Mouse (Mus musculus) embryonic facial prominence, embryonic 13.5 days (tissue): ENCODE measurements around the gene Ltbp1. TPM values are rescaled to one million over a fixed set of nuclear protein-coding genes. Genes with fewer than 3 reads are reported as not detected.

Experiments used
- ATAC-seq: fragments of 200-750 bp; cut with Nextera tagmentation; 2 replicates; pipeline ENCODE4 v1.8.0; 2017; ENCODE audit warnings: low read depth; ENCODE audit not compliant: insufficient number of reproducible peaks, insufficient read depth, low FRiP score, low TSS enrichment
- H3K27ac ChIP-seq: fragments of 300-500 bp; sonication (generic); 2 replicates; pipeline ENCODE4 v1.5.1; 2015; ENCODE audit warnings: moderate library complexity, mild to moderate bottlenecking, inconsistent platforms
- H3K27me3 ChIP-seq: fragments of 300-500 bp; sonication (generic); 2 replicates; pipeline ENCODE4 v1.6.1; 2015; ENCODE audit warnings: mild to moderate bottlenecking, inconsistent platforms
- H3K36me3 ChIP-seq: fragments of 300-500 bp; sonication (generic); 2 replicates; pipeline ENCODE4 v1.6.1; 2015; ENCODE audit warnings: mild to moderate bottlenecking, inconsistent platforms
- H3K4me1 ChIP-seq: fragments of 300-500 bp; sonication (generic); 2 replicates; pipeline ENCODE4 v1.6.1; 2015; ENCODE audit warnings: inconsistent platforms
- H3K4me2 ChIP-seq: fragments of 300-500 bp; sonication (generic); 2 replicates; pipeline ENCODE4 v1.6.1; 2015; ENCODE audit warnings: moderate library complexity, mild to moderate bottlenecking, inconsistent platforms
- H3K4me3 ChIP-seq: fragments of 300-500 bp; sonication (generic); 2 replicates; pipeline ENCODE4 v1.5.1; 2015; ENCODE audit warnings: mild to moderate bottlenecking, inconsistent platforms
- H3K9ac ChIP-seq: fragments of 300-500 bp; sonication (generic); 2 replicates; pipeline ENCODE4 v1.6.1; 2015; ENCODE audit warnings: mild to moderate bottlenecking, inconsistent platforms
- H3K9me3 ChIP-seq: fragments of 300-500 bp; sonication (generic); 2 replicates; pipeline ENCODE4 v1.6.1; 2016; ENCODE audit warnings: inconsistent platforms
- WGBS: fragments of 180-500 bp; shearing (Covaris S2); methylation state at CpG from one replicate; pipeline ENCODE4 v1.1.7; 2015; ENCODE audit warnings: mixed read lengths; 5-methylcytosine and 5-hydroxymethylcytosine counted together
- polyA plus RNA-seq: library from polyadenylated mRNA; unstranded; fragments of >200 nt; fragmentation: Nextera tagmentation; extraction: Ambion mirVana; gene quantifications from 2 replicates; pipeline ENCODE4 v1.2.1, GENCODE M21; 2015

Ltbp1 gene
- polyA plus RNA-seq, 1 experiment from 2014 or later = 41.3 TPM

GRCm38 (mm10) chr17:75218700-75219099 is 213.3 kb downstream of the Ltbp1 start:
- Histone ChIP-seq H3K27ac (no peak overlapping the region), H3K4me1 (no peaks in the 10 kb centered on the region), H3K36me3 (no peaks in the 10 kb centered on the region), H3K4me2 (no peak overlapping the region), H3K9ac (no peak overlapping the region), H3K27me3 (no peaks in the 10 kb centered on the region), H3K9me3 (no peaks in the 10 kb centered on the region), H3K4me3 (no peak overlapping the region)
- no peak for ATAC-seq
- WGBS = 88% methylated on average over 6 of the region's 6 CpGs

DNA sequence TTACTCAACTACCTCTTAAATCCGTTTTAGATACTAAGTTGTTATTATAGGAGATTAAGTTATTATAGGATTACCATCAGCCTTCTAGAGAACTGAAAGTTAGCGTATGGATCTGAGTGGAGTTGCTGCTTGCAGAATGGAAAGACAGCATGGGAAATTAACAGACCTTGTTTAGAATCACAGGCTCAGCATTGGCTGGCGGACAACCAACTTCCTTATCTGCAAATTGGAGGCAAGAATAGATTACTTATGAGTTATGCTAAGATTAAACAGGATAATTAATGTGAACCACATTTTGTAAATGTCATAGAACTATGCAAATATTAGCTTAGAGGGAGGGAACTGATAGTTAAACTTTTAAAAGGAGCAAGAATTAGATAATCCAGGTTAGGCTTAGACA is 223.0 kb downstream of the Ltbp1 start:
- no peak overlapping the region for H3K4me3 ChIP-seq
- H3K4me1 ChIP-seq = no peaks in the 10 kb centered on the region
- no peak for ATAC-seq
- H3K9ac ChIP-seq = no peak overlapping the region
- no peaks in the 10 kb centered on the region for H3K9me3 ChIP-seq
- WGBS = 69% methylated on average over 3 of the region's 3 CpGs
- no peaks in the 10 kb centered on the region for H3K27me3 ChIP-seq
- H3K36me3 ChIP-seq = peaks cover 14% of the 10 kb centered on the region
- H3K4me2 ChIP-seq = no peak overlapping the region
- no peak overlapping the region for H3K27ac ChIP-seq

- 55% methylated on average over 2 of the region's 2 CpGs for WGBS
These were observed 227.8 kb downstream of the Ltbp1 start for GRCm38 (mm10) chr17:75233206-75233605.

DNA sequence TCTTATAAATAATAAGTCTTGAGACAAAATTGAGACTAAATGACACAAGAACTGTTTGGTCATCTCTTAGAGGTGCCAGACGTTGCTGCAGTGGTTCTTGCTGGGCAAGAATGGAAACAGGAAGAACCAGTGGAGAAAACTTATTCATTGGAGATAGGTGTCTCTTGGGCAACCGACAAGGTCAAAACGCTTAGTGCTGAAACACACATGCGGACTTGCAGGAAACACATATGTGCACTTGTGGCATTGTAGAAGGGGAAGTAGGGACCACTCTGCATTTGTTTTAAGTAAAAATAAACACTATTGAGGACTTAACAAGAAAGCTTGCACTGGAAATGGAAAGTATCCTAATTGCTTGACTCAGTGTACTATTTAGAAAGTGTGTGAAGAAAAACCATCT is 228.6 kb downstream of the Ltbp1 start:
- ATAC-seq = no peak
- H3K9me3 ChIP-seq = no peaks in the 10 kb centered on the region
- no peaks in the 10 kb centered on the region for H3K36me3 ChIP-seq
- H3K27ac ChIP-seq = no peak overlapping the region
- no peak overlapping the region for H3K4me2 ChIP-seq
- H3K4me3 ChIP-seq = no peak overlapping the region
- peaks cover 9% of the 10 kb centered on the region; the same call in 1 of the 2 replicates for H3K4me1 ChIP-seq
- no peaks in the 10 kb centered on the region for H3K27me3 ChIP-seq
- no peak overlapping the region for H3K9ac ChIP-seq
- 90% methylated on average over 4 of the region's 4 CpGs for WGBS

More at GRCm38 (mm10) chr17:75233206-75233605, 227.8 kb downstream of the Ltbp1 start:
- Histone ChIP-seq H3K4me2 (no peak overlapping the region), H3K27me3 (no peaks in the 10 kb centered on the region), H3K36me3 (no peaks in the 10 kb centered on the region), H3K9me3 (no peaks in the 10 kb centered on the region), H3K4me3 (no peak overlapping the region), H3K27ac (no peak overlapping the region), H3K4me1 (peaks cover 9% of the 10 kb centered on the region; the same call in 1 of the 2 replicates), H3K9ac (no peak overlapping the region)
- no peak for ATAC-seq

GRCm38 (mm10) chr17:75235781-75236180 is 230.4 kb downstream of the Ltbp1 start:
- no peak overlapping the region for H3K27ac ChIP-seq

DNA sequence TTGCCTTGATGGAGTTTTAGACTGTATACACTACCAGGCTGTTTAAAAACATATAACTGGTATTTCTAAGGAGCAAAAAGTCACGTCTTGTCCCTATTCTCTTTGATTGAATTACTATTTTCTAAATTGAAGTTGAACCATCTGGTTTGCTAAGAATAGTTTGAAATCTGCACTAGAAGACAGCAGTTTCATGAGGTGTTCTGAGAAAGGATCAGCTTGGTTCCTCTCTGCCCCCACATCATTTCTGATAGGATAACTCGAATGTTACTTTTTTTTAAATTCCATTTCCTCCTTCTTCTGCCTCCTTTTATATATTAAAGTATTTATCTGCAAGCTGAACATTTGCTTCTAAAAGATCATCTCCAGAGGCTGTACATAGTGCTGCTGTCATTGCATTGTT is 231.2 kb downstream of the Ltbp1 start:
- H3K27ac ChIP-seq = no peak overlapping the region
- no peak for ATAC-seq
- peaks cover 13% of the 10 kb centered on the region for H3K4me1 ChIP-seq
- no peaks in the 10 kb centered on the region for H3K9me3 ChIP-seq
- no peak overlapping the region for H3K4me3 ChIP-seq
- H3K27me3 ChIP-seq = no peaks in the 10 kb centered on the region
- H3K36me3 ChIP-seq = no peaks in the 10 kb centered on the region
- H3K9ac ChIP-seq = no peak overlapping the region
- no peak overlapping the region for H3K4me2 ChIP-seq
- WGBS = 68% methylated on average over 2 of the region's 2 CpGs

More at GRCm38 (mm10) chr17:75235781-75236180, 230.4 kb downstream of the Ltbp1 start:
- Histone ChIP-seq H3K4me1 (peaks cover 13% of the 10 kb centered on the region), H3K9ac (no peak overlapping the region), H3K4me2 (no peak overlapping the region), H3K36me3 (no peaks in the 10 kb centered on the region), H3K4me3 (no peak overlapping the region), H3K9me3 (no peaks in the 10 kb centered on the region), H3K27me3 (no peaks in the 10 kb centered on the region)
- WGBS = 56% methylated on average over 3 of the region's 3 CpGs
- no peak for ATAC-seq

- no peaks in the 10 kb centered on the region for H3K36me3 ChIP-seq
- H3K4me1 ChIP-seq = peaks cover 13% of the 10 kb centered on the region
- H3K9me3 ChIP-seq = no peaks in the 10 kb centered on the region
- 84% methylated on average over 3 of the region's 3 CpGs for WGBS
- no peak overlapping the region for H3K9ac ChIP-seq
- H3K27ac ChIP-seq = no peak overlapping the region
- no peak for ATAC-seq
- no peak overlapping the region for H3K4me3 ChIP-seq
- no peaks in the 10 kb centered on the region for H3K27me3 ChIP-seq
- H3K4me2 ChIP-seq = no peak overlapping the region
These were observed 232.1 kb downstream of the Ltbp1 start for GRCm38 (mm10) chr17:75237456-75237855.

DNA sequence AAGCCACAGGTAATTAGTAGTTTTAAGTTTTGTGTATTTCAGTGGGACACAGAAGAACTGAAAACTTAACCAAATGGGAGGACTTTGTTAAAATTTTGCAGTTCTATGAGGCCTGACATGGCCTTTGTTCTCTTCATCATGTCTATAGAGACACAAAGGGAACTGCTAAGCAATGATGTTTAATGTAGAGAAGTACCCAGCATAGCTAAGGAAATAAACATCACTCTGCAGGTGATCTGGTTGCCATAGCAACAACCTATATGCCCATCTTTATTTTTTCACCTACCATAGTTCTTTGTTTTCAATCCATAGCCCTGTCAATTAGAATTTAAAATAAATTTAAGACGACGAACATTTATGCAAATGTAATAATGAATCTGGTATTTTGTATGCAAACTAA is 233.3 kb downstream of the Ltbp1 start:
- H3K27ac ChIP-seq = no peak overlapping the region
- no peak for ATAC-seq
- peaks cover 13% of the 10 kb centered on the region for H3K4me1 ChIP-seq
- no peak overlapping the region for H3K9ac ChIP-seq
- 89% methylated on average over 2 of the region's 2 CpGs for WGBS
- H3K4me3 ChIP-seq = no peak overlapping the region
- no peak overlapping the region for H3K4me2 ChIP-seq
- H3K36me3 ChIP-seq = no peaks in the 10 kb centered on the region
- no peaks in the 10 kb centered on the region for H3K27me3 ChIP-seq
- no peaks in the 10 kb centered on the region for H3K9me3 ChIP-seq

DNA sequence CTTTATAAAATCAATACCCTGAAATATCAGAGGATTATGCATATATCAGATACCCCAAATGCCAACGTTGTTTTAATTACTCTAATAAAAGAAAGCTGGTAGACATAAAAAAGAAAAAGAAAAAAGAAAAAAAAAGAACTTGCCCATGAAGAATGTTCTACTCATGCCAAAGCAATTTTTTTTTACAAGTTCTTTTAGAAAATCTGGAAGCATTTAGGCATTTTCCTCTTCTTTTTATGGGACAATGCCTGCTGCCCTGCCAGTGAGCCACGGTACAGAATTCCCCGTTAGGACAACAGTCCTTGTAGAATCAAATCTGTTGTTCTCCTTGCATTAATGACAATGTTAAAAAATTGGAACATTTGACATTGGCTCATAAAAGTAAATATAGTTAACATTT is 234.2 kb downstream of the Ltbp1 start:
- no peak overlapping the region for H3K4me2 ChIP-seq
- no peaks in the 10 kb centered on the region for H3K9me3 ChIP-seq
- WGBS = 27% methylated on average over 3 of the region's 3 CpGs
- H3K27ac ChIP-seq = peak overlapping the region; percentile 39; the same call in 1 of the 2 replicates
- H3K4me1 ChIP-seq = peaks cover 13% of the 10 kb centered on the region
- H3K36me3 ChIP-seq = no peaks in the 10 kb centered on the region
- H3K27me3 ChIP-seq = no peaks in the 10 kb centered on the region
- no peak overlapping the region for H3K4me3 ChIP-seq
- no peak overlapping the region for H3K9ac ChIP-seq
- ATAC-seq = no peak

- H3K4me1 ChIP-seq = peaks cover 4% of the 10 kb centered on the region
- no peak overlapping the region for H3K4me3 ChIP-seq
- H3K36me3 ChIP-seq = no peaks in the 10 kb centered on the region; the same call in 1 of the 2 replicates
- no peak overlapping the region for H3K9ac ChIP-seq
- no peak for ATAC-seq
- 80% methylated on average over 1 of the region's 1 CpGs for WGBS
- H3K4me2 ChIP-seq = no peak overlapping the region
- H3K9me3 ChIP-seq = no peaks in the 10 kb centered on the region
- no peak overlapping the region for H3K27ac ChIP-seq
- H3K27me3 ChIP-seq = no peaks in the 10 kb centered on the region
These were observed 236.7 kb downstream of the Ltbp1 start for GRCm38 (mm10) chr17:75242086-75242485.

DNA sequence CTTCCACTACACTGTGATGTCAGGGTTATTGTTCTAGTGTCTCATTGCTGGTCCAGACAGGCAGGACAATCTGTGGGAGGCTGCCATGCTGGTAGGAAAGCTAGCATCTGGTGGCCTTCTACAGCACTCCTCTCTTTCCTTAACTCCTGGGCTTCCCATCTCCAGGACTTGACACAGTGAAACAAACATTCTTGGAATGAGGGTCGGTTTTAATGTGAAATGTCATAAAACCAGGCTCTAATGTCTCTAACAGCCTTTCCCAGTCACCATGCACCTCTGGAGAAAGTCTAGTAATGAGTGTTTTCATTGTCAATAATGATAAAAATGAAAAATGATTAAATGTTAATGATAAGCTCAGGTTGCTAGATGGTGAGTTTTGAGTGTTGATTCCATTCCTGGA is 237.9 kb downstream of the Ltbp1 start:
- Histone ChIP-seq H3K9ac (no peak overlapping the region), H3K9me3 (no peaks in the 10 kb centered on the region), H3K27ac (no peak overlapping the region), H3K4me3 (no peak overlapping the region), H3K36me3 (no peaks in the 10 kb centered on the region; the same call in 1 of the 2 replicates), H3K27me3 (no peaks in the 10 kb centered on the region), H3K4me1 (peaks cover 4% of the 10 kb centered on the region), H3K4me2 (no peak overlapping the region)
- WGBS = 92% methylated on average over 1 of the region's 1 CpGs
- no peak for ATAC-seq

GRCm38 (mm10) chr17:75244148-75244547 is 238.8 kb downstream of the Ltbp1 start:
- Histone ChIP-seq H3K4me2 (no peak overlapping the region), H3K36me3 (no peaks in the 10 kb centered on the region; the same call in 1 of the 2 replicates), H3K27ac (no peak overlapping the region), H3K9ac (no peak overlapping the region), H3K4me3 (no peak overlapping the region), H3K9me3 (no peaks in the 10 kb centered on the region), H3K4me1 (peaks cover 4% of the 10 kb centered on the region), H3K27me3 (no peaks in the 10 kb centered on the region)
- 93% methylated on average over 3 of the region's 3 CpGs for WGBS
- no peak for ATAC-seq
